Mouse (Mus musculus): ENCODE measurements around the gene Cd68. TPM values are rescaled to one million over a fixed set of nuclear protein-coding genes. Genes with fewer than 3 reads are reported as not detected.

Cd68 gene
- total and polyA plus RNA-seq, 3 experiments: 7.4 to 14.8 (median 7.6) TPM

DNA sequence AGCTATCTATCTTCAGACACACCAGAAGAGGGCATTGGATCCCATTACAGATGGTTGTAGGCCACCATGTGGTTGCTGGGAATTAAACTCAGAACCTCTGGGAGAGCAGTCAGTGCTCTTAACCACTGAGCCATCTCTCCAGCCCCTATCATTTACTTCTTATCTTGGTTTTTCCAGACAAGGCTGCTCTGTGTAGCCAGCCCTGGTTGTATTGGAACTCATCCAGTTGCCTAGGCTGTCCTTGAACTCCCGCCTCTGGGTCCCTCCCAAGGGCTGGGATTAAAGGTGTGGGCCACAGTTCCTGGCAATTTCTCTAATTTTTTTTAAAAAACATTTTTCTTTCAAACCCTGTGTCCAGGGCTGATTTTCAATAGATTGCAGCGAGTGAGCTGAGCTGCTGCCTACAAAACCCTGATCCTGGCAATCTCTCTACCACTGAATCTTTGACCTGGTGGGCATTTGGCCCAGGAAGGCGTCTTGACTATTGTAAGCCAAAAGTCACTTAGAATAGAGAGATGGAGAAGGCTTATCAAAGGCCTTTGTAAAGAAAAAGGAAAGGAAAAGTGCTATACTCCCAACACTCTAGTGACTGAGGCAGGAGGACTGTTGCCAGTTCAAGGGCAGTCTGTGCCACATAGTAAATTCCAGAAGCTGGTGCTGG is 4.6 kb downstream of the Cd68 start:
- H3K27me3 ChIP-seq (ENCODE audit: control insufficient read depth, insufficient read depth, low read length): no peaks in the 10 kb centered on the region
- no peaks in the 10 kb centered on the region for H3K36me3 ChIP-seq (ENCODE audit: control insufficient read depth, insufficient read depth, low read length)
- no peaks in the 10 kb centered on the region for H3K79me2 ChIP-seq (replicated peaks; ENCODE audit: control insufficient read depth, insufficient read depth, low read length)
- intact Hi-C loops (cut with DNase I): no loop called here
- DNase-seq: no peak
- peak overlapping the region; percentile 98 for H3K27ac ChIP-seq
- WGBS: 36% methylated on average over 3 of the region's 3 CpGs
- H3K9ac ChIP-seq (ENCODE audit: low read depth, low read length): no peak overlapping the region
- peaks cover 6% of the 10 kb centered on the region for H3K4me1 ChIP-seq (ENCODE audit: control insufficient read depth, insufficient read depth, low read length)
- peak overlapping the region; percentile 79 for H3K4me3 ChIP-seq
- no peak for TF ChIP-seq POLR2A (IDR thresholded peaks at IDR 0.05; ENCODE audit: insufficient read depth, low read depth, low read length)
- no peak for TF ChIP-seq CTCF (IDR thresholded peaks at IDR 0.05)
- TF ChIP-seq EP300 (IDR thresholded peaks at IDR 0.05; ENCODE audit: insufficient read depth, low read depth, low read length): no peak

DNA sequence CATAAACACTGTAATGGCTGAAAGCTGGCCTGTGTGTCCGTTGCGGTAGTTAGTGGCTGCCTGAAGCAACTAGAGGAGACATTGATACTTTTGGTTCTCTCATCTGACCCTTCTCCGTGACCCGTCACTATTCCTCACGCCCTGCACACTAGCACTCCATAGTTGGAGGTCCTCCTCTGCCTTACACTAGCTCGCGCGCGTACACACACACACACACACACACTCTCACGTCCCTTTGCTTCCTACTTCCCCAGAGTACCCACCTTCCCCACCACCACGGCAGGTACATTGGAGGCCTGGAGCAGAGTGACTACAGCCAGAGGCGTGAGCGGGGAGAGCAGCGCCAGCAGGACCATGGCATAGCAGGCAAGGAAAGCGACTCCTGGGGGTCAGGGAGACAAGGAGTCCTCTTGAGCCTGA is 8.5 kb downstream of the Cd68 start:
- no peaks in the 10 kb centered on the region for H3K36me3 ChIP-seq (ENCODE audit: control insufficient read depth, insufficient read depth, low read length)
- no peak for TF ChIP-seq POLR2A (IDR thresholded peaks at IDR 0.05; ENCODE audit: insufficient read depth, low read depth, low read length)
- TF ChIP-seq EP300 (IDR thresholded peaks at IDR 0.05; ENCODE audit: insufficient read depth, low read depth, low read length): 0 out of 2 replicates have a peak, but pooled peaks have one; percentile 0
- no peak for TF ChIP-seq CTCF (IDR thresholded peaks at IDR 0.05)
- no peaks in the 10 kb centered on the region for H3K79me2 ChIP-seq (replicated peaks; ENCODE audit: control insufficient read depth, insufficient read depth, low read length)
- no peak overlapping the region for H3K9ac ChIP-seq (ENCODE audit: low read depth, low read length)
- intact Hi-C loops (cut with DNase I): loop anchor here (2.0 kb wide), 1 partner anchor 29 kb away; no protein-coding TSS in a partner anchor
- no peaks in the 10 kb centered on the region for H3K27me3 ChIP-seq (ENCODE audit: control insufficient read depth, insufficient read depth, low read length)
- DNase-seq: no peak
- 86% methylated on average over 15 of the region's 15 CpGs for WGBS
- H3K4me1 ChIP-seq (ENCODE audit: control insufficient read depth, insufficient read depth, low read length): peaks cover 2% of the 10 kb centered on the region
- H3K27ac ChIP-seq: no peak overlapping the region
- H3K4me3 ChIP-seq: no peak overlapping the region

DNA sequence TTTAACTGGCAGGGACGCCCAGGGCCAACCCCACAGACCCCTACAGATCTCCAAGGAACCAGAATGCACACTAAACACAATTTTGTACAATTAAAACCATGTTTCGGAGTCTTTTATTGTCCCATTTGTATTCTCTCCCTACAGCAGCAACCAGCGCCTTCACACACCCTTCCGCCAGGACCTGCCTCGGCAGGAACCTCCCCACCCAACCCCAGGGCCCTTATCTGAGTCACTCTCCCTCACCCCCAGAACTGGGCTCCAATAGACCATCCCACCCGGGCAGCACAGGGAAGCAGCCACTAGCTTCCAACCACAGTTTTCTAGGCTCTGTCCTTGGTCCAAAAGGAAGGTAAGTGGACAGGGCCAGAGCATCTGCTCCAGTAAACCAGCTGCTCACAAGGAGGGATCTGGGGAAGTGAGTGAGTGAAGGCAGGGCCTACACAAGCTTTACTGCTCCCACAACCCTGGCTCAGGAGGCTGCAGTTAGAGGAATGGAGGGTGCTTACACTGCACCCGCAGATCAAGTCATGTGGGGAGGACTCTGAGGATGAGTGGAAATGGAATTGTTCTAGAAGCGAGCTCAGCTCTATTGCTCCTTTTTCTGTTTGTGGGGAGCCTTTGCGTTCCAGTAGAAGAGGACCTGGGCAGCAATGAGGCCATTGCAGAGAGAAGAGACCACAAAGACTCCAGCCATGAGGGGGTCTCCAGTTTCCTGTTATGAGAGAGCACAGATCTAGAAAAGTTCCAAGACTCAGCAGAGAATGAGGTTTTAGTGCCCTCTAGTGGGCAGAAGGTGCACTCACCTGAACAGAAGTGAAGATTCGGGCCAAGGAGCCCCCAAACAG is 9.1 kb downstream of the Cd68 start:
- intact Hi-C loops (cut with DNase I): loop anchor here (2.0 kb wide), 1 partner anchor 28 kb away; no protein-coding TSS in a partner anchor
- H3K36me3 ChIP-seq (ENCODE audit: control insufficient read depth, insufficient read depth, low read length): no peaks in the 10 kb centered on the region
- H3K79me2 ChIP-seq (replicated peaks; ENCODE audit: control insufficient read depth, insufficient read depth, low read length): no peaks in the 10 kb centered on the region
- peaks cover 2% of the 10 kb centered on the region for H3K4me1 ChIP-seq (ENCODE audit: control insufficient read depth, insufficient read depth, low read length)
- H3K27me3 ChIP-seq (ENCODE audit: control insufficient read depth, insufficient read depth, low read length): no peaks in the 10 kb centered on the region
- no peak for TF ChIP-seq POLR2A (IDR thresholded peaks at IDR 0.05; ENCODE audit: insufficient read depth, low read depth, low read length)
- 0 out of 2 replicates have a peak, but pooled peaks have one; percentile 34 for TF ChIP-seq EP300 (IDR thresholded peaks at IDR 0.05; ENCODE audit: insufficient read depth, low read depth, low read length)
- peak; percentile 94 for TF ChIP-seq CTCF (IDR thresholded peaks at IDR 0.05)
- 71% methylated on average over 10 of the region's 10 CpGs for WGBS
- no peak overlapping the region for H3K9ac ChIP-seq (ENCODE audit: low read depth, low read length)
- DNase-seq: peak; percentile 36 to 55
- H3K4me3 ChIP-seq: no peak overlapping the region
- no peak overlapping the region for H3K27ac ChIP-seq

DNA sequence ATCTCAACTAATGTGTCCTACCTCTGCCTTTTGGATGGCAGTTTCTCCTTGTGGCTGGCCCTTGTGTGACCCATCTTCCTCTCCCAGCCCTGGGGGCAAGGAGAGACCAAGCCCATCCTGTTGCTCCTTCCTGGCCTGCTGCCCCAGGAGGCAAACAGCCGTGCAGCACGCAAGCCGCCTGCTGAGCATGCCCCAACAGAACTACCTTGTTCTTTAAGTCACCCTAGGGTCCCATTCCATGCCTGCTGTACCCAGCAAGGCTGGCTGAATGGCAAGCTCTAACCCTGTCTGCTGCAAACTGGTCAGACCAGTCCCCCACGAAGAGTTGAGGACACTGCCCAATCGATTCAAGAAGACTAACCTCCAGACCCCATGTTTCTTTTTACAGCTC is 9.9 kb downstream of the Cd68 start:
- no peak overlapping the region for H3K4me3 ChIP-seq
- H3K9ac ChIP-seq (ENCODE audit: low read depth, low read length): peak overlapping the region; percentile 10; the same call in 1 of the 2 replicates
- H3K4me1 ChIP-seq (ENCODE audit: control insufficient read depth, insufficient read depth, low read length): peaks cover 2% of the 10 kb centered on the region
- no peaks in the 10 kb centered on the region for H3K79me2 ChIP-seq (replicated peaks; ENCODE audit: control insufficient read depth, insufficient read depth, low read length)
- no peaks in the 10 kb centered on the region for H3K27me3 ChIP-seq (ENCODE audit: control insufficient read depth, insufficient read depth, low read length)
- no peak for DNase-seq
- H3K36me3 ChIP-seq (ENCODE audit: control insufficient read depth, insufficient read depth, low read length): no peaks in the 10 kb centered on the region
- TF ChIP-seq POLR2A (IDR thresholded peaks at IDR 0.05; ENCODE audit: insufficient read depth, low read depth, low read length) (no peak), CTCF (IDR thresholded peaks at IDR 0.05) (no peak), EP300 (IDR thresholded peaks at IDR 0.05; ENCODE audit: insufficient read depth, low read depth, low read length) (no peak)
- WGBS: 53% methylated on average over 5 of the region's 5 CpGs
- intact Hi-C loops (cut with DNase I): loop anchor here (2.0 kb wide), 1 partner anchor 27 kb away; no protein-coding TSS in a partner anchor
- H3K27ac ChIP-seq: no peak overlapping the region

DNA sequence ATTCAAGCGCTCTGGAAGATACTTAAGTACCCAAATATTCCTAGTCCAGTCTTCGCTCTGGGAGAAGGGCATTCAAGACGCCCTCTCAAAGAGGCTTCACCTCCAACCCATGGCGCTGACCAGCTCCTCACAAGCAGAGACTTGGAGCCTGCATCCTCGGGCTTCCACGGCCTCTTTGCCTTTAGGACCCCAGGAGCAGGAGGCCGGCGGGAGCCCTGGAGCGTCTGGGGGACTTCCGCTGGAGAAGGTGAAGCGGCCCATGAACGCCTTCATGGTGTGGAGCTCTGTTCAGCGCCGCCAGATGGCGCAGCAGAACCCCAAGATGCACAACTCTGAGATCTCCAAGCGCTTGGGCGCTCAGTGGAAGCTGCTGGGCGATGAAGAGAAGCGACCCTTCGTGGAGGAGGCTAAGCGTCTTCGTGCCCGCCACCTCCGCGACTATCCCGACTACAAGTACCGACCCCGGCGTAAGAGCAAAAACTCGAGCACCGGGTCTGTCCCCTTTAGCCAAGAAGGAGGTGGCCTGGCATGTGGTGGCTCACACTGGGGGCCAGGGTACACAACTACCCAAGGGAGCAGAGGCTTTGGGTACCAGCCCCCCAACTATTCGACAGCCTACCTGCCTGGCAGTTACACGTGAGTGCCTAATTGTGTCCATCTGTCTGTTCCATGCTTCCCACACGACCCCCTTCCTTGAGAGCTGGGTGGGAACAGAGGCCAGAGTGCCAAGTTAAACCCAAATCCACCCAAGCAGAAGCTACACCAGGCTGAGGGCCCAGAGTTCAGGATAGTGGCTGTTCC is 10.5 kb downstream of the Cd68 start, which contains the start of gene Sox15:
TSS of gene Sox15 (plus strand) at position 51 of the 801 bp plus-strand sequence.
- no peak within 1 kb of the TSS for H3K4me3 ChIP-seq
- H3K4me1 ChIP-seq (ENCODE audit: control insufficient read depth, insufficient read depth, low read length): peaks cover 2% of the 10 kb centered on the region
- no peak within 1 kb of the TSS for H3K27ac ChIP-seq
- intact Hi-C loops (cut with DNase I): loop anchor here (2.0 kb wide), 2 partner anchors 27 to 99 kb away; no protein-coding TSS in a partner anchor
- H3K79me2 ChIP-seq (replicated peaks; ENCODE audit: control insufficient read depth, insufficient read depth, low read length): no peaks in the 10 kb centered on the region
- peak; percentile 70 to 76 for DNase-seq
- peak; percentile 90 for TF ChIP-seq CTCF (IDR thresholded peaks at IDR 0.05)
- no peak for TF ChIP-seq EP300 (IDR thresholded peaks at IDR 0.05; ENCODE audit: insufficient read depth, low read depth, low read length)
- TF ChIP-seq POLR2A (IDR thresholded peaks at IDR 0.05; ENCODE audit: insufficient read depth, low read depth, low read length): no peak
- no peaks in the 10 kb centered on the region for H3K36me3 ChIP-seq (ENCODE audit: control insufficient read depth, insufficient read depth, low read length)
- WGBS: 24% methylated on average over 34 of the region's 34 CpGs
- H3K27me3 ChIP-seq (ENCODE audit: control insufficient read depth, insufficient read depth, low read length): no peaks in the 10 kb centered on the region
- peak within 1 kb of the TSS; percentile 10; the same call in 1 of the 2 replicates for H3K9ac ChIP-seq (ENCODE audit: low read depth, low read length)
